Mouse (Mus musculus): ENCODE results near the gene Casc1.

Gene Casc1

DNA sequence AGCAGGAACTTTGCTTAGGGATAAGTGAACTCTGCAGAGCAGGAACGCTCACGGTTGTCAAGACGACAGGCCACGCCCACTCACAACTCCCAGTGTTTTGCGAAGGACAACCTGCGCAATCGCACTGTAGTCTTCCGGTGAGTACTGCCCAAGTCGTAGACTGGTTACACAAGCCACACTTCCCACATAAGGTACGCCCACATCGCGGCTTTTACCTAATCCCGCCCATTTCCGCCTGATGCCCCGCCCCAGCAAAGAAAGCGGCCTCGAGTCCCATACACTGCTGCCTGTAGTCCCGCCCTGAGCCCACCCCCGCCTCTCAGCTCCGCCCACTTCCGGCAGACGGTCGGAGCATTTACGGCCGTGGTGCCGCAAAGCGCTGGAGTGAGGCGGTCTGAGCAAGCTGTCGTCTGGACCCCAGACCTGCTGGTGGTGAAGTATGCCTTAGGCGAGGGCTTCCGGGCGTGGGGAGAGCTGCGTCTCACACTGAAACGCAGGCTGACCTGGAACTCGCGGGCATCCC is at the start of gene Casc1, which contains the start of gene Etfrf1:
Casc1 (minus strand) TSS at position 190 of the 523 bp plus-strand sequence.
Etfrf1 (plus strand) TSS at position 319 of the 523 bp plus-strand sequence.
- peak; percentile 96 to 98 for DNase-seq

DNA sequence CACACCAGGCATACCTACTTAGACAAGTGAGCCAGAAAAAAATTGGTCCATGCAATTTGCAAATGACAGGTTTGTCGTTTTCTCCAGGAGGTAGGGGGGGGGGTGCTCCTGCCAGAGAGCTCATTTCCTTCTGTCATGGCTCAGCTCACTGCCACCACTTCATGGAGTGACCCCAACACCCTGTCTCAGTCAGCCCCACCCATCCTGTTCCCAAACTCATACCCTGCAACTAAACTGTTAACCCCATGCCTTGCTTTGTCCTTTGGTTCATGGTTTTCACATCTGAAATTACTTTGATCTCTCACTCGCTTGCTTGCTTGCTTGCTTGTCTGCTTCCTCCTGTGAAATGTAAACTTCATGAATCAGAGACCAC is 45.9 kb upstream of the Casc1 start:
- DNase-seq = no peak

- DNase-seq = no peak
Measured at GRCm38 (mm10) chr6:145255952-145256700, 45.3 kb upstream of the Casc1 start.

DNA sequence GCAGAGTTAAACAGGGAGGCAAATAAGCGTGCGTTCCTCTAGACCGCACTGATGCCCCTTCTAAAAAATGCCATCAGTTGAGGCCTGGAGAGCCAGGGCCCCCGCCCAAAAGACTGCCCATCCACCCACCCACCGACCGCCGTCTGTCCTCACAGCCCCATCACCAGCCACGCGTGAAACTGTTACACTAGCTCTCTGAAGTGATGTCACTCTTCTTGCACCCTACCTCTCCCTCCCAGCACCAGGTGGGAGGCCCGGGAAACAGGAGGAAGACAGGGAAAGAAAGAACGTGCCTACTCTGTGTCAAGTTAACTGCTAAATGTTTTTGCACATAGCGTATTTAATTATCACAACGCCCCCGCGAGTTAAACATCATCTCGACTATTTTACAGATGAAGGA is 40.0 kb upstream of the Casc1 start:
- DNase-seq = peak in 1 of 2 experiments; percentile 21

DNA sequence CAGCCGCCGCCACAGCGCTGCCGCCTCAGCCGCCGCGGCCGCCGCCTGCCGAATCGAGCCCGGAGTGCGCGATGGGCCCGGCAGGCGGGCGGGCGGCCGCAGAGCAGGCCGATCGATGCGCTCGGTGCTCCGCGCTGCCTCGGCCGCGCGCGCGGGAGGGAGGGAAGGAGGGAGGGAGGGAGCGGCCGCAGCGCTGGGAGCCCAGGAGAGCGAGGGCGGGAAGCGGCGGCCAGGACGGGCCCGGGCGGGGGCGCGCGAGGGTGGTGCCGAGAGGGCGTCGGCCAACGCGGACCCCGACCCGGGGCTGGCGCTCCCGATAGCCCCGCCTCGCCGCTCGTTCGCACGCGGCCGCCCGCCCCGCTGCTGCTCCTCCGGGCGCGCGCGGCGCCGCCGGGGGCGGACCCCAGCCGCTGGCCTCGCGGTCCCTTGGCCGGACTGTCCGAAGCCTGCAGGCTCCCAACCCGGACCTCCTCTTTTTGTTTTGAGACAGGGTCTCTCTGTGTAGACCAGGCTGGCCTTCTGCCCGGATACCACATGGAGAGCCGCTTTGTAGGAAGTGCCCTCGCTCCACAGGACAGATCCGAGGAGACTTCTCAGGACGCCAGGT is 39.5 kb upstream of the Casc1 start, which contains the start of gene Kras:
Kras (minus strand) TSS at position 55 of the 607 bp plus-strand sequence.
- DNase-seq = peak; percentile 82 to 90

DNA sequence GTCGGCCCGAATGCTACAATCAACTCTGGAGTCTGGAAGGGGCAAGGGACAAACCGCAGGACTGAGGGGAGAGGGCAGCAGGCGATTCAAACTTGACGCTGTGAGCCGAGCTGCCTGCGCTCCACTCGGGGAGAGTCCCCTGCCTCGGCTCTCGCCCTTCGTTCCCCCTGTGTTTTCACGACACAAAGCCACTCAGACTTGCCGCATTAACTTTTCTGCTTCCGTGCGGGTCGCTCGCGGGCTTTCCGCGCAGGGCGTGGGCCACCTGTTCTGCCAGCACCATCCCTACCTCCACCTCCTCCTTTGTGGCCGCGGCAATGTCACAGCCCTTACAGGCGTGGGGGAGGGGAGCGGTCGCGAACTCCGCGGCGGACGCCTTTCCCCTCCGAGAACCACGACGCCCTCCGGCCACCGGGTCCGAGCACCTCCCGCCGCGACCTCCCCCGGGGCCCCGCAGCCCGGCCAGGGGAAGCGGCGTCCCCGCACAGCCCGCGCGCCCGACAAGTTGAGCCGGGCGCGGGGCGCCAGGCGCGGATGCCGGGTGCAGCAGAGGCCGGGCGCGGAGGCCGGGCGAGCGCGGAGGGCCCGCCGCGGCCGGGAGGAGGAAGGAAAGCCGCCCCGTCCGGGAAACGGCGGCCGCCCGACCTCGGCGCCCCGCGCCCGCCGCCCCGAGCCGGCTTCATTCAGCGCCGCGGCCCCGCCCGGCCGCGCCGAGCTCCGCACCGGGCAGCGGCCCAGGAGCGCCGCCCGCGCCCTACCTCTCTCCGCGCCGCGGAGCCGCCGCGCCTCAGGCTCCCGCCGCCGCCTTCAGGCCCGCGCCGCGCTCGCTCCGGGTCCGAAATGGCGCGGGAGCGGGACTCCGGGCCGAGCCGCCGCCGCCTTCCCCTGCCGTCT is 38.7 kb upstream of the Casc1 start:
- peak; percentile 56 to 71 for DNase-seq

DNA sequence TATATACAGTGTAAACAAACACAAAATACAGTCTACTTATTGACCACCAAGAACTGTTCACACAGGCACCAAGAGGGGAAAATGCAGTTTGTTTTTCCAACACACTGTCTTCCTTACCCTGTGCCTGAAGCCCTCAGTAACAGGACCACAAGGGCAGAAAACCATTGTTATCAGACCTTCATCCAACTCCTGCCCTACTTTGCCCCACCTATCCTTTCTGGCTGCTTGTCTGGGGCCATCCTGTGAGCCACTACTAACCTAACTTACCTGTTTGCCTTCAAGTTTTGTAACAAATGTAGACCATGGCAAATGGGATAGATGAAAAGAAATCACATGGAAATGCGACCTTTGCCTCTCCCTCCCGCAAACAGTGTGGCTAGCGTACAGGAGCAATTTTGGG is 37.1 kb upstream of the Casc1 start:
- DNase-seq = no peak

GRCm38 (mm10) chr6:145246841-145247240 is 36.0 kb upstream of the Casc1 start:
- no peak for DNase-seq

DNA sequence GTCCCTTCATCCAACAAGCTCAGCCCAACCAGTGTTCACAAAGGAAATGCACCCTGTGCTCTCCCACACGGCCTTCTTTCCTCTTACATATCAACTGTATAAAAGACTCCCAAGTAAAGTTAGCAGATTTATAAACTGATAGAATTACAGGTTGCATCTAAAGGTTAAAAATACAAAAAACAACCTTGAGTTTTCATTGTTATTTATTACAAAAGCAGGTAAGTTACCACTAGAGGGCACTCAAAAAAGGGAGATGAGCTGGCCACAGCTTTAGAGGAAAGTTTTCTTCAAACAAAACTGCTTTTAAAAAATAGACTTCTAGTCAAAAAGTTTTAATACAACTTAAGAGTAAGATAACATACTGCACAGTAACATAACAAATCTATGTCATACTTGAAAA is 31.7 kb upstream of the Casc1 start:
- DNase-seq = no peak

GRCm38 (mm10) chr6:145240285-145240684 is 29.5 kb upstream of the Casc1 start:
- DNase-seq = no peak

DNA sequence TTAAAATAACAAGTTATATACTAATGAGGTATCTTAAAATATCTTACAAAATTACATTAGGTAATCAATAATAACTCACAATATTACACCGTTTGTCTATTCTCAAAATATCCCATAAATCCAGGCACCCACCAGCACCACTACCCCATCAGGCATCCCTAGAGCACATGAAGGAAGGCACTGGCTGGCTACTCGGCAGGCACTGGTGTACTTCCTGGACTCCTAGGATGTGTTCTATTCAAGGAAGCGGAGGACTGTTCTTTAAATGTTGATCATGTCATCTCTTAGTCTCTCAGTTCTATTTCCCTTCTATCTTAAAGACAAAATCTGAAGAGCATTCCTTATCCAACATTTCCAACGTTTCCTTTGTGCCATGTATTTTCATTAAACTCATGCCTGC is 26.3 kb upstream of the Casc1 start:
- DNase-seq = no peak

DNA sequence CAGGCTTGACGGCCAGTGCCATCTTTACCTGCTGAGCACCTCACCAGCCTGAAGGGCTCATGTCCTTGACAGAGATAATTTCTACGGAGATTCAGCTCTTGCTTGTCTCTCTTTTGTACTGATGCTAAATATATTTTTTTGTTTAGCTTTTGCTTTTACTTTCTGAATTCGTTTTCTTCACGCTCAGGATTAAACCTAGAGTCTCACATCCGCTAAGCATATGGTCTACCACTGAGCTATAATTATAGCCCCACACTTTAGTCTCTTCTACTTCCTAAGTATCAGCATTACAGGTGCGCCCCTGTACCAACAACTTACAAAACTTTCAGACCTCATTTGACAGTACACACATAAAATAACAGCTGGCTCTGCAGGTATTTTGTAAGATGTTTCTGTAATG is 24.6 kb upstream of the Casc1 start:
- no peak for DNase-seq

DNA sequence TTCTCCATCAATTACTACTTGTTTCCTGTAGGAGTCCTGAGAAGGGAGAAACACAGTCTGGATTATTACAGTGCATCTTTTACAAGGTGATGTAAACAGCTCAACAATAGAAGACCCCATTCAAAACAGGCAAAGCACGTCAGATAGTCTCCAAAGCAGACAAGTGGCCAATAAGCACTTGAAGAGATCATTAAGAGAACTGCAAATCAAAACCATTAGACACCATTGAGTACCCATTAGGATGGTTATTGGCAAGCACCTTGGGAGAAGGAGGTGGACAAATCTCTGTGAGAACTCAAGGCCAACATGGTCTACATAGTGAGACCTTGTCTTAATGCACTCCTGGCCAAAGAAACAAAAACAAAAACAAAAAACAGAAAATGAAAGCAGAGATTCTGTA is 23.6 kb upstream of the Casc1 start:
- DNase-seq = no peak

GRCm38 (mm10) chr6:145226296-145226695 is 15.5 kb upstream of the Casc1 start:
- no peak for DNase-seq

GRCm38 (mm10) chr6:145224246-145224645 is 13.4 kb upstream of the Casc1 start:
- no peak for DNase-seq

- DNase-seq = no peak
Measured at GRCm38 (mm10) chr6:145215826-145216225, 5.0 kb upstream of the Casc1 start.

GRCm38 (mm10) chr6:145213916-145214315 is 3.1 kb upstream of the Casc1 start:
- DNase-seq = no peak

DNA sequence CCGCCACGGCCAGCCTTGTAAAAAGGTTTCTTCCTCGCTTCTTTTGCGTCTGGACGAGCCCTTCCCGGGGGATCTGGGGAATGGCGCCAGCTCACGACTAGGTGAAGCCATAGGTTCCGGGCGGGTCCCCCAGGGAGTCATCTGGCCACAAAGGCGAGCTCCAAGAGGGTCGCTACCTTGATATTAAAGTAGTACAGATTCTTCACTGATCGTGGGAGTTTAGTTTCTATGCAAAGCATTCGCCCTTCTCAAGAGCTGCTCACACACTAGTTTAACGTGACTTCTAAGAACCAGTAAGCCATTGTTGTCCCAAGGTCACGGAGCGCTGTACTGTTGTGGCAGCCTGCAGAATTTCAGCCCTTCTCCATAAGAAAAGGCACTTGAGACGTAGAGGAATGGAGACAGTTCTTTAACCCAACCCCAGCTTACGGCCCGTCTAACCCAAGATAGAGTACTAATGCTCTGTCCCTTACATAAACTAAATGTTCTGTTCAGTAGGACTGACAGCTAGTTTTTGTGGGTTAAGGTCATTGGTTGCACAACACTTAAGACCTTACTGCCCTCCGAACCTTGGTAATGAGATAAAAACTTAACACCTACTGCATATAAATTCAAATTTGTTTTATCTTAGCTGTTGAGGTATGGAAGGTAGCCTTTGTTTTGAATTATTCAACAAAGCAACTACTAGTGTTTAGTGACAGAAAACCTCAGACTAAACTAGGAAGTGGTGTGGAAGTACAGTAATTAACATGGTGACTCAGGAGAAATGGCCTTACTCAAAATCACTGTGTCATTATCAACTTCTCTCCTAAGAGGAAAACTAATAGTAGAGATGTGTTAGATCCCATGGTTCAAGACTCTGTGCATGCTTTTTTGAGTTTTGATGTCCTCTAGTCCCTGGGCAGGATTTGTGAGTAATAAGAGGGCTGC is 836 bp upstream of the Casc1 start:
- DNase-seq = no peak

DNA sequence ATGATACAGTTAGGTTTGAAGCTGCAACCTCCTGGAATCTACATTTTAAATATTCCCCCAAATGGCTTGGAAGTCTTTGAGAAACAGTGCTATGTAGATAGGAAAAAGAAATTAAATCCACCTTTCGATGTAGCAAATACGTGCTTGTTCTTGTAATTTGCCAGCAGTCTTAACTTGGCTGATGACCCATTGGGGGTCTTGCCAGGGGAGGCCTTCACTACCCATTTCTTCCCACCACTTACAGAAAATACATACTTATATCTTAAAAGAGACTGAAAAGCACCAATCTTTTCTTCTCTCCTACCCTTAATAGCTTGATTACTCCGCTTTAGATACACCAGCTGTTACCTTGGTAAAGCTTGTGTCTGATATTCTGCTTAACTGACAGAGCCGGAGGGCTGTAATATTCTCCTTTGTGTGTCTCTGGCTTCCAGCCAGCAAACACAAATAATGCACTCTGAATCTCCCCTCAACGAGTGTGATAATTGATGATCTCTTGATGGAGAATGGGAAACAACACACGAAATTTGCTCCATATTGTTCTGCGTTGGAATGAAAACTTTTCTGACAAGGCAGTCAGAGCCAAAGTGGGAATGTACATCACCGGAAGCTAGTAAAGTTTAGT is 637 bp downstream of the Casc1 start:
- no peak for DNase-seq

DNA sequence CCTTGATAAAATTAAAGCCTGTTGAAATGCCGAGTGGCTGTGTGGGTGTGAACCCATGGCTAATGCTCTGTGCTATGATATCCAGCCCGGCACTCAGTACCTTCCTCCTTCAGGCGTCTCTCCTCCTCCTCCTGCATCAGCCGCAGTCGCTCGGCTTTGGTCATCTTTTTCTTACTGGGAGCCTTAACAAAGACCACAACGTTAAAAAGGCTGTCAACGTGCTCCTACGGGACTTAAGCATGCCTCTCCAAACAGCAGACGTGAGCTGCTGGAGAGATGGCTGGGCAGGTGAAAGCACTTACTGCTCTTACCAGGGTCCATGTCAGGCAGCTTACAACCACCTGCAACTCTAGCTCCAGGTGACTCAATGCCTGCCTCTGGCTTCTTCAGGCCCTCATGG is 5.7 kb downstream of the Casc1 start:
- DNase-seq = no peak

DNA sequence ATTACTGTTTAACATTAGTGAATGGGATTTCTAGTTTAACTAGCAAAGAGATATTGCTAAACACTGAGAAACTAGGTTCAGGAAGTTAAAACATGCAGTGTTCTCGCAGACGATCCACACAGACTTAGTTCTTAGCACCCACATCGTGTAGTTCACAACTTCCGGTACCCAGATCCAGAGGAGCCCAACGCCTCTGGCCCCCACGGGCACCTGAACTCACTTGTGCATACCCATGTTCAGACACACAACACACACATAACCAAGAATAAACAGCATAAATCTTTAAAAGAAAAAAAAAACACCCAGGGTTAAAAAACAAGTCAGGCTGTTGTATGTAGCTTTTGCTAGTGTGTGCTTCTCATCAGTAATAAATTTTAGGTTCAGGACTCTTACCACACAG is 6.4 kb downstream of the Casc1 start:
- no peak for DNase-seq
